Mouse (Mus musculus): Measurements from ENCODE around the gene Tmf1. TPM values are rescaled to one million over a fixed set of nuclear protein-coding genes. Genes with fewer than 3 reads are reported as not detected.

Gene Tmf1
- polyA plus RNA-seq, 1 experiment from 2014 or later: 17.3 TPM

Other genes starting within 250 kb of the Tmf1 start
- not detected in 2 replicates for gene Fam19a4, start 118.7 kb downstream of the Tmf1 start, polyA plus RNA-seq (2015; fragmentation: Nextera tagmentation; extraction: Ambion mirVana)
- 2.0 and 2.3 TPM in 2 replicates for gene Eogt, start 29.9 kb downstream of the Tmf1 start, polyA plus RNA-seq (2015; fragmentation: Nextera tagmentation; extraction: Ambion mirVana)
- 31.3 and 38.0 TPM in 2 replicates for gene Uba3, start 26.5 kb upstream of the Tmf1 start, polyA plus RNA-seq (2015; fragmentation: Nextera tagmentation; extraction: Ambion mirVana)
- 34.8 and 41.8 TPM in 2 replicates for gene Arl6ip5, start 31.6 kb upstream of the Tmf1 start, polyA plus RNA-seq (2015; fragmentation: Nextera tagmentation; extraction: Ambion mirVana)
- gene Lmod3, start 73.6 kb upstream of the Tmf1 start, polyA plus RNA-seq (2015; fragmentation: Nextera tagmentation; extraction: Ambion mirVana): 0.14 and 0.22 TPM in 2 replicates

All from liver, embryonic 13.5 days (tissue).